ENCODE assay signal across 12 mouse cellular contexts in genomic region chr2:157049831-157050243, GRCm38 (mm10). TPM values are rescaled to one million over a fixed set of nuclear protein-coding genes. Genes with fewer than 3 reads are reported as not detected.
DNase-seq lines count a peak whose midpoint lies in the region; ATAC-seq and TF ChIP-seq lines count a peak whose summit lies in the region.
"Had no signal": no experiment of that assay in that cellular context is flagged by ENCODE, and none has a peak within 500 bp of the region (broad histone marks: within the 10 kb centered on the region; RNA-seq: fewer than 3 reads in every experiment).

No protein-coding gene starts in this region.

- no peak for TF ChIP-seq CTCF in cerebellum, adult 2 months (IDR thresholded peaks at IDR 0.05; ENCODE audit: borderline replicate concordance, insufficient read depth, low read depth, low read length)

- DNase-seq in cerebellum, adult 2 months, result peak; percentile 57 to 64
- DNase-seq in cerebellum, adult 8-10 months, result no peak
- DNase-seq in neural tube, embryonic 11.5 days (ENCODE audit: low spot score), result peak; percentile 56
- DNase-seq in neural tube, embryonic 10.5 days (ENCODE audit: extremely low spot score, low spot score), result no peak
- peak; percentile 67 for DNase-seq in telencephalon, adult 2 months (ENCODE audit: low read depth, low spot score)
- DNase-seq in urinary bladder, postnatal 14 days (ENCODE audit: low spot score), result no peak
- no peak for DNase-seq in thymus, postnatal 10 days (ENCODE audit: low spot score in 2 of 2)
- DNase-seq: kidney, adult 11 months had no signal

- H3K9me3 ChIP-seq in neural tube, embryonic 11.5 days (ENCODE audit: control insufficient read depth, low read length), result no peaks in the 10 kb centered on the region
- no peaks in the 10 kb centered on the region for H3K9me3 ChIP-seq in midbrain, embryonic 13.5 days

- H3K4me3 ChIP-seq in cerebellum, adult 2 months (replicated peaks; ENCODE audit: insufficient read depth, low read depth, low read length), result no peak overlapping the region
- H3K4me3 ChIP-seq in neural tube, embryonic 11.5 days (ENCODE audit: low read depth, low read length), result no peak overlapping the region
- H3K4me3 ChIP-seq in midbrain, embryonic 13.5 days (replicated peaks), result peak overlapping the region; percentile 23
- H3K4me3 ChIP-seq: erythroblast, embryonic 14.5 days had no signal

- H3K27ac ChIP-seq in cerebellum, adult 2 months (ENCODE audit: insufficient read depth, low read length), result peak overlapping the region; percentile 15
- peak overlapping the region; percentile 45; the same call in 1 of the 2 replicates for H3K27ac ChIP-seq in neural tube, embryonic 11.5 days (ENCODE audit: low read depth, low read length)
- peak overlapping the region; percentile 95 for H3K27ac ChIP-seq in midbrain, embryonic 13.5 days
- H3K27ac ChIP-seq: macrophage had no signal

- H3K9ac ChIP-seq in neural tube, embryonic 11.5 days (ENCODE audit: low read length), result no peak overlapping the region
- H3K9ac ChIP-seq in midbrain, embryonic 13.5 days (replicated peaks), result peak overlapping the region; percentile 37; the same call in 1 of the 2 replicates

- no peak overlapping the region for H3K4me2 ChIP-seq in neural tube, embryonic 11.5 days (ENCODE audit: low read depth)
- peak overlapping the region; percentile 48 for H3K4me2 ChIP-seq in midbrain, embryonic 13.5 days (replicated peaks)

- H3K36me3 ChIP-seq in neural tube, embryonic 11.5 days (ENCODE audit: control insufficient read depth, insufficient read depth, low read length), result peaks cover 24% of the 10 kb centered on the region
- H3K36me3 ChIP-seq in midbrain, embryonic 13.5 days, result peaks cover 69% of the 10 kb centered on the region

- H3K4me1 ChIP-seq in cerebellum, adult 2 months (ENCODE audit: control insufficient read depth, insufficient read depth, low read length), result peaks cover 67% of the 10 kb centered on the region
- H3K4me1 ChIP-seq in neural tube, embryonic 11.5 days (ENCODE audit: control insufficient read depth, insufficient read depth, low read length), result no peaks in the 10 kb centered on the region
- peaks cover 47% of the 10 kb centered on the region for H3K4me1 ChIP-seq in midbrain, embryonic 13.5 days (replicated peaks)

- no peaks in the 10 kb centered on the region for H3K27me3 ChIP-seq in cerebellum, adult 2 months (ENCODE audit: control insufficient read depth, insufficient read depth, low read length)
- no peaks in the 10 kb centered on the region for H3K27me3 ChIP-seq in neural tube, embryonic 11.5 days (ENCODE audit: control insufficient read depth, insufficient read depth, low read length)
- H3K27me3 ChIP-seq in midbrain, embryonic 13.5 days, result no peaks in the 10 kb centered on the region

- TF ChIP-seq POLR2A in cerebellum, adult 2 months (IDR thresholded peaks at IDR 0.05; ENCODE audit: borderline replicate concordance, insufficient read depth, low read length), result no peak

- 15% methylated on average over 8 of the region's 8 CpGs for WGBS in cerebellum, adult 2 months
- 70% methylated on average over 8 of the region's 8 CpGs for WGBS in neural tube, embryonic 11.5 days
- WGBS in midbrain, embryonic 13.5 days, result 26% methylated on average over 8 of the region's 8 CpGs

- ATAC-seq in neural tube, embryonic 11.5 days (ENCODE audit: insufficient read depth, low FRiP score, low TSS enrichment), result peak; percentile 73
- ATAC-seq in midbrain, embryonic 13.5 days, result peak; percentile 93

RNA-seq across cellular contexts. Expression of gene Soga1, which starts 29.2 kb away (rescaled TPM):
- polyA plus RNA-seq in cerebellum, adult 2 months (2012; rRNA removed), result 38.3 and 50.1 TPM in 2 replicates
- polyA plus RNA-seq in neural tube, embryonic 11.5 days (2014; fragmentation: Nextera tagmentation; extraction: Ambion mirVana), result 6.6 and 7.6 TPM in 2 replicates
- polyA plus RNA-seq in midbrain, embryonic 13.5 days (2015; fragmentation: Nextera tagmentation; extraction: Ambion mirVana), result 6.2 and 6.4 TPM in 2 replicates

RNA-seq across cellular contexts. Expression of gene Tldc2, which starts 37.0 kb away (rescaled TPM):
- polyA plus RNA-seq in cerebellum, adult 2 months (2012; rRNA removed), result 6.0 and 7.1 TPM in 2 replicates
- not detected in 2 replicates for polyA plus RNA-seq in neural tube, embryonic 11.5 days (2014; fragmentation: Nextera tagmentation; extraction: Ambion mirVana)
- polyA plus RNA-seq in midbrain, embryonic 13.5 days (2015; fragmentation: Nextera tagmentation; extraction: Ambion mirVana), result not detected in 2 replicates
- polyA plus RNA-seq: erythroblast, embryonic 14.5 days; macrophage; stomach, embryonic 14.5 days had no signal

RNA-seq across cellular contexts. Expression of gene Dsn1, which starts 42.9 kb away (rescaled TPM):
- polyA plus RNA-seq in cerebellum, adult 2 months (2012; rRNA removed), result 4.6 and 4.8 TPM in 2 replicates
- 41.6 and 48.7 TPM in 2 replicates for polyA plus RNA-seq in neural tube, embryonic 11.5 days (2014; fragmentation: Nextera tagmentation; extraction: Ambion mirVana)
- 18.0 and 18.7 TPM in 2 replicates for polyA plus RNA-seq in midbrain, embryonic 13.5 days (2015; fragmentation: Nextera tagmentation; extraction: Ambion mirVana)

RNA-seq across cellular contexts. Expression of gene Ndrg3, which starts 58.0 kb away (rescaled TPM):
- 782 and 861 TPM in 2 replicates for polyA plus RNA-seq in cerebellum, adult 2 months (2012; rRNA removed)
- polyA plus RNA-seq in neural tube, embryonic 11.5 days (2014; fragmentation: Nextera tagmentation; extraction: Ambion mirVana), result 54.2 and 58.9 TPM in 2 replicates
- 81.4 and 81.6 TPM in 2 replicates for polyA plus RNA-seq in midbrain, embryonic 13.5 days (2015; fragmentation: Nextera tagmentation; extraction: Ambion mirVana)

Comparison
In these comparisons a context has a peak if more than half of its experiments do, and no peak if none do; other contexts are left out.
1. DNase-seq: peak in cerebellum, adult 2 months (2 of 2), neural tube, embryonic 11.5 days (single experiment) and telencephalon, adult 2 months (single experiment); none in cerebellum, adult 8-10 months (single experiment), neural tube, embryonic 10.5 days (single experiment), urinary bladder, postnatal 14 days (single experiment) and thymus, postnatal 10 days (0 of 2).
2. H3K27ac ChIP-seq: peak in every context shown above with its lines; median percentile 95 in midbrain, embryonic 13.5 days; 45 in neural tube, embryonic 11.5 days; 15 in cerebellum, adult 2 months.